Mouse (Mus musculus) embryonic fibroblast, embryonic 13.5 days (primary cell): ENCODE measurements around the gene Nell2.

Experiments
- CTCF ChIP-seq: IDR thresholded peaks from 2 replicates; pipeline ENCODE4 v1.5.1; 2011; ENCODE audit warnings: mild to moderate bottlenecking, control low read depth, low read length, moderate library complexity, borderline replicate concordance; ENCODE audit not compliant: insufficient read depth
- POLR2A ChIP-seq: IDR thresholded peaks from 2 replicates; pipeline ENCODE4 v1.6.1; 2011; ENCODE audit warnings: low read depth, mild to moderate bottlenecking, control low read depth, low read length, moderate library complexity

GRCm38 (mm10) chr15:95028862-95029486, 499.4 kb downstream of the Nell2 start:
- no peak for TF ChIP-seq CTCF
- TF ChIP-seq POLR2A: no peak
